Mouse (Mus musculus): Measurements from ENCODE around the gene Olfr1315-ps1.

Olfr1315-ps1 gene

GRCm38 (mm10) chr2:112115340-112115739, at the start of gene Olfr1315-ps1:
Olfr1315-ps1 (minus strand) TSS chr2:112115440.
- DNase-seq (ENCODE audit: low spot score): no peak

GRCm38 (mm10) chr2:112153898-112154297, 38.7 kb upstream of the Olfr1315-ps1 start, which contains the start of gene Olfr1318:
Olfr1318 (plus strand) TSS chr2:112154198.
- no peak for DNase-seq (ENCODE audit: low spot score)

GRCm38 (mm10) chr2:112140029-112140428, 24.8 kb upstream of the Olfr1315-ps1 start, which contains the start of gene Olfr1317:
Olfr1317 (plus strand) TSS chr2:112140329.
- DNase-seq (ENCODE audit: low spot score): no peak

GRCm38 (mm10) chr2:112134877-112135276, 19.6 kb upstream of the Olfr1315-ps1 start, which contains the start of gene Olfr1316:
Olfr1316 (minus strand) TSS chr2:112134977.
- DNase-seq (ENCODE audit: low spot score): no peak

GRCm38 (mm10) chr2:112096681-112097080, 18.6 kb downstream of the Olfr1315-ps1 start, which contains the start of gene Olfr1314:
Olfr1314 (minus strand) TSS chr2:112096781.
- DNase-seq (ENCODE audit: low spot score): no peak

- no peak for DNase-seq (ENCODE audit: low spot score)
Observed at GRCm38 (mm10) chr2:112077743-112078142, 37.5 kb downstream of the Olfr1315-ps1 start, which contains the start of gene Olfr1313. Olfr1313 (minus strand) TSS chr2:112077843.
